Comparison of ENCODE assay signal across 10 mouse cellular contexts in genomic region chr10:43310781-43311392, GRCm38 (mm10).
DNase-seq lines count a peak whose midpoint lies in the region; ATAC-seq lines count a peak whose summit lies in the region.
"Had no signal": no experiment of that assay in that cellular context is flagged by ENCODE, and none has a peak within 500 bp of the region (broad histone marks: within the 10 kb centered on the region; RNA-seq: fewer than 3 reads in every experiment).

No protein-coding gene starts in this region.

- no peak overlapping the region for H3K27ac ChIP-seq in midbrain, embryonic 15.5 days
- H3K27ac ChIP-seq in midbrain, embryonic 10.5 days (replicated peaks) = no peak overlapping the region

- H3K4me3 ChIP-seq in midbrain, embryonic 15.5 days = no peak overlapping the region
- H3K4me3 ChIP-seq in midbrain, embryonic 10.5 days = no peak overlapping the region
- H3K4me3 ChIP-seq: megakaryocyte, embryonic 14.5 days had no signal

- peak; percentile 22 to 40 for DNase-seq in cerebellum, adult 18-20 months
- no peak for DNase-seq in cerebellum, postnatal 14 days
- no peak for DNase-seq in midbrain, embryonic 10.5 days (ENCODE audit: low spot score)
- peak; percentile 21 for DNase-seq in heart, postnatal 4 days
- peak; percentile 9 for DNase-seq in ovary, postnatal 36 days (ENCODE audit: low spot score)
- DNase-seq in layer of hippocampus, postnatal 10 days (ENCODE audit: low spot score in 2 of 2) = no peak
- no peak for DNase-seq in thymus, postnatal 36 days
- DNase-seq: layer of hippocampus, adult 9-11 months had no signal

- no peak overlapping the region for H3K9ac ChIP-seq in midbrain, embryonic 15.5 days

- no peak overlapping the region for H3K4me2 ChIP-seq in midbrain, embryonic 15.5 days

- no peaks in the 10 kb centered on the region for H3K9me3 ChIP-seq in midbrain, embryonic 15.5 days
- no peaks in the 10 kb centered on the region for H3K9me3 ChIP-seq in midbrain, embryonic 10.5 days (replicated peaks)

- 0 out of 2 replicates have a peak, but pooled peaks have one; percentile 56 for ATAC-seq in midbrain, embryonic 15.5 days (replicated peaks)

- 48% methylated on average over 10 of the region's 10 CpGs for WGBS in midbrain, embryonic 15.5 days
- 74% methylated on average over 10 of the region's 10 CpGs for WGBS in midbrain, embryonic 10.5 days

- H3K4me1 ChIP-seq in midbrain, embryonic 15.5 days = peaks cover 4% of the 10 kb centered on the region
- H3K4me1 ChIP-seq in midbrain, embryonic 10.5 days = no peaks in the 10 kb centered on the region

- H3K27me3 ChIP-seq in midbrain, embryonic 15.5 days (replicated peaks) = no peaks in the 10 kb centered on the region
- no peaks in the 10 kb centered on the region for H3K27me3 ChIP-seq in midbrain, embryonic 10.5 days (ENCODE audit: low read depth, poor library complexity, severe bottlenecking)
- H3K27me3 ChIP-seq: megakaryocyte, embryonic 14.5 days had no signal

- no peaks in the 10 kb centered on the region for H3K36me3 ChIP-seq in midbrain, embryonic 15.5 days (replicated peaks)
- H3K36me3 ChIP-seq in midbrain, embryonic 10.5 days = no peaks in the 10 kb centered on the region

Comparison
In these comparisons a context has a peak if more than half of its experiments do, and no peak if none do; other contexts are left out.
1. DNase-seq: peak in cerebellum, adult 18-20 months (2 of 2), heart, postnatal 4 days (single experiment) and ovary, postnatal 36 days (single experiment); none in cerebellum, postnatal 14 days (0 of 2), midbrain, embryonic 10.5 days (single experiment), layer of hippocampus, postnatal 10 days (0 of 2) and thymus, postnatal 36 days (0 of 2).